Mouse (Mus musculus) heart, postnatal 14 days (tissue): ENCODE results near the gene Atad1. TPM values are rescaled to one million over a fixed set of nuclear protein-coding genes. Genes with fewer than 3 reads are reported as not detected.

Source experiments
- DNase-seq, 2 experiments: peaks; one replicate each; pipeline ENCODE4 v3.0.0; 2021 to 2022
- intact Hi-C: fragments of 180-260 bp; cut with DNase I; formaldehyde crosslinking; loops from one replicate; pipeline ENCODE4 v1.15.1; 2025
- total RNA-seq, 2 experiments: library from RNA; stranded (reverse); gene quantifications; 2 replicates each; pipeline ENCODE4 v1.2.3; 2021

Gene Atad1
- total RNA-seq, 2 experiments from 2014 or later = 68.7 to 72.1 TPM

DNA sequence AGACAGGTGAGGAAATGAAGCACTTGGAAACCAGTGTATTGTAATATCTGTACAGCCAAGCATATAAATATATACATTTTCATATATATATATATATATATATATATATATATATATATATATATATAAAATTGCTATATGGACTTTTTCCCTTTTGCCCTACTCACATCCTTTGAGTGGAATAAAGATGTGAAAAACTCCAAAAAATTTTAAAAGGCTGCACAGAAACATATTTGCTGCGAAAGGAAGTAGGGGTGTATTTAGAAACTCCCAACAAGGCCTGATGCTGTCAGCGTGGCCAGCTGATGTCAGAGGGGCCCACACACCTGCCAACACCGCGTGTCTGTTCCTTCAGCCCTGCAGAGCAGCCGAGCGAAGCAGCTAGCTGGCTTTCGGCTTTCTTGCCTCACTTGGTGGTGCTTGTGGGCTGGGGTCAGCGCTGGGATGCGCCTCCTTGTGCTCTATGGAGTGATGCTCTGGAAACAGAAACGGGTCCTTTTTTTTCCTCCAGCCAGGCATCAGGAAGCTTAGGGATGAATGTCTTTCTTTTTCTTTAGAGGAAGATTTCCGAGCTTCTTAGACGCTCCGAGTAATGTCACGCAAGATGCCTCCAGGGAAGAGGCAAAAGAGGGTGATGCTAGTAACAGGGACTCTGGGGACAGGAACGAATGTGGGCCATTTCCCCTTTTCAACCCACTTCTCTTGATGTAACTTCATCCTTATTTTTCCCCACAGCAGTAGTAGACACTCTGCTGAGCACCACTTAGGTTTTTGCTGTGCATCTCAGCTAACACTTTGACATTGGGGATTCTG, 14.8 kb upstream of the Atad1 start:
- DNase-seq = no peak
- intact Hi-C loops = loop anchor here (2.0 to 10.0 kb wide), 2 partner anchors 42 to 330 kb away; no protein-coding TSS in a partner anchor

DNA sequence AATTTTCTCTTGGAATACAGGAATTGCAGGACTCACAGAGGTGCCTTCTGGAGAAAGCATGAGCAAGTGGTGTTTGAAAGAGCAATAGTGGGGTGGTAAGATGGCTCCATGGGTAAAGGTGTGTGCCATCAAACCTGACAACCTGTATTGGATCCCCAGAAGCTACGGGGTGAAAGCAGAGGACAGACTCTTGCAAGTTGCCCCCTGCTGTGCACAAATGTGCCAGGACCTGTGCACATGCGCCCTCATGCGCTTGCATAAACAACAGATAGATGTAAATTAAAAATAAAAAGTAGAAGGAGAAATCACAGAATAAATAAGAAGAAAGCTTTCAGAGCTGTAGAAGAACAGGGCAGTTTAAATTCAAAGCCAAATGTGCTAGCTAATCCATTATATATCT, 13.8 kb upstream of the Atad1 start:
- DNase-seq = no peak
- intact Hi-C loops = loop anchor here (10.0 kb wide), 1 partner anchor 331 kb away; no protein-coding TSS in a partner anchor

DNA sequence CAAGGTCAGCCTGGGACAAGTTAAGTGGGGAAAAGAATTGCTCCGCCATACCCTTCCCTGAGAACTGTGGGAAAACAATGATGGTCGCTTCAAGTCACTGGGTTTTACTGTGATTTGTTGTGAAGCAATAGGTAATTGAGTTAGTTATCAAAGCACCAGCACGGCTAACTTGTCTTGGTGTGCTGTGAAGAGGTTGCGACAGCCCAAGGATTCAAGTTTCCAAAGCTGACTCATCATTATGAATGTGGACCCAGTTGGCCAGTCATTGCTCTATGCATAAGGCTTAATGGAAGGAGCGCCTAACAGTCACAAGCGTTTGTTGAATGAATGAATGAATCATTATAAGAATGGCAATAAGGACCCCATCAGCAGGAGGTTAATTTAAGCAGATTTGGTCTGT, 12.8 kb upstream of the Atad1 start:
- intact Hi-C loops = loop anchor here (10.0 kb wide), 1 partner anchor 332 kb away; no protein-coding TSS in a partner anchor
- DNase-seq = no peak

DNA sequence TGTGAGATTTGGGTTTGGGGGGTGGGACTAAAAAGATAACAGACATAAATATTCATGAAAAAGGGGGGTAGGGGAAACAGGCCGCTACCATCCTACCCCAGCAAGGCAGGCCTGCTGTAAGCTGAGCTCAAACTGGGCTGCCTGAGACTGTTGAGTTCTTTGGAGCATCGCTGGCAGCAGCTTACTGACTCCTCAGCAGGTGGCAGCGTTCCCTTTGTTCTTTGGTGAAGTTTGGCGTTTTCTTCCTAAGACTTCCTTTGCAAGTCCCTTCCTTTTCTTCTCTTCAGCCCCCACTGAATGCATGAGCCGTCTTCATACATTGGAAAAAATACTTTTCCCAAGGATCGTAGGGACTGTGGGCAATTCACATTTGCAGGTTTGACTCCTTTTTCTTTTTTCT, 9.8 kb upstream of the Atad1 start:
- peak; percentile 37 to 44 for DNase-seq
- intact Hi-C loops = loop anchor here (2.0 kb wide), 1 partner anchor 477 kb away; no protein-coding TSS in a partner anchor

DNA sequence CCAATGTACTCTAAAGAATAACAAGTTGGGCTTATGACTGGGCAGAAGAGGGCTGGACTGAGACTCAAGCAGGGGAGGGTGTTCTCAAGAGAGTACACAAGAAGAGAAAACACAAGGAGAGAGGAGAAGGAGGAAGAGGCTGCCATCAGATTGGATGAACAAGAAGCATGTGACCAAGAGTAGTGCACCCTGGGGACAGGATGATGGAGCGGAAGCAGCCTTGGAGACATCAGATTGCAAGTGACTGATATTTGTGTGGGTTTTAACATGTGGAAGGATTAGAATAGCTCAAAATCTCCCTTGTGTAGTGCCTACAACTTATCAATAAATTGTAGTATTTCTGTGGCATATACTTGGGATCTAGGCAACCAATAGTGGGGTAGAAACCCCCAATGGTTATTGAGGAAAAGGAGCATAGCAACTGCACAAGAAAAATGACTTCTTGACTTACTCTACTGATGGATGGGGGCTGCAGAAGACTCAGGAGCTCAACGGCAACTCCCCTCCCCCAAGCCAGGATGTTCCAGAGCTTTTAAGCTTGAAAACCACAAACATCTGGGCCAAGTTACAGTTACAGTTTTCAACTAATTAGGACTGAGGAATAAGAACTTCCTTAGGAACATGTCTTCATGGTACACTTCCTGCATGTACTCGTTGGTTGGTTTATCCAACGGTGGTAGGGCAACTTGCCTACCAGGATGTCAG, 1.2 kb upstream of the Atad1 start:
- intact Hi-C loops = no loop called here
- no peak for DNase-seq

DNA sequence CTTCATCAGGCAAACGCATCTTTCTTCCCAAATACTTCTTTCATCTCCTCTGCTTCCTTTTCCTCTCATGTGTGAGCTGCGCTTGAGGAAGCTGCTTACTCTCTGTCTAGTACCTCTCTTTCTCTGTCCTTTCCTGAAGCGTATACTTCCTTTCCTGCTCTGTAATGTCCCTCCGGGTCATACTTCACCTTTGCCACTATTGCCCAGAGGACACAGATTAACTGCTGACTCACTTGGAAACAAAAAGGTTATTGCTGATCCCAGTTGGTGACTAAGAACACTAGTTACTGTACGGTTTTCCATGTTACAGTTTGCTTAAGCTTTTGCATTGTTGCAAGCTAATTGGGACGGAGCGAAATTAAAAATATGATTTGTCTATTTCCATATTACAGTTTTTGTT, 1.7 kb downstream of the Atad1 start:
- no peak for DNase-seq

DNA sequence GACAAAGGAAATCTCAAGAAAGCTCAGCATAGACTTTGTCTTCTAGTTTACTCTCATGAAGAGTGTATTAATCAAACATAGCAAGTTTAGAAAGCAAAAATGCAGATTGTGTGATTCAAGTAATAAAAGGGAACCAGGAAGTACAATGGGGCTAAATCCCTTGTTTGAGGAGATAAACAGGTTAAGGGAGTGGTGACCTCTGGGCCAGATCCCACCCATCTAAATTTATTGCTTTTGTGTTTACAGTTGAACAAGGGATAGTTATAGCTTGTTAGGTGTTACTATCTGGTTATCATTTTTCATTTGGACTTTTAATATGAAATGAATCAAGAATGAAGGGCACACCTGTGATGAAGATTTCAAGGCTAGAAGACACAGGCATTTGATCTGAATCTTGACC, 6.7 kb downstream of the Atad1 start:
- intact Hi-C loops = no loop called here
- DNase-seq = no peak

More for the DNA sequence above, 1.7 kb downstream of the Atad1 start:
- intact Hi-C loops = no loop called here

DNA sequence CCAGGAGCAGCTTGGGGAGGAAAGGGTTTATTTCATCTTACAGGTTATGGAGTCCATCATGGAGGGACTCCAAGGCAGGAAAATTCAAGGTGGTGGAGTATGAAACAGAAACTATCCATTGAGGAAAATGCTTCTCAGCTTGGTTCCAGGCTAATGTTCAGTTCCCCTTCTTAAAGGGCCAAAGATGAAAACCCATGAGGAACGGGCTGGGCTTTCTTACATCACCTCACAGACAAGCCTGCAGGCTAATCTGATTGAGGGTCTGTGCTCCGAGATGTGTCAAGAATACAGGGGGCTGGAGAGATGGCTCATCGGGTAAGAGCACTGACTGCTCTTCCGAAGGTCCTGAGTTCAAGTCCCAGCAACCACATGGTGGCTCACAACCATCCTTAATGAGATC, 9.8 kb downstream of the Atad1 start:
- intact Hi-C loops = no loop called here
- no peak for DNase-seq

DNA sequence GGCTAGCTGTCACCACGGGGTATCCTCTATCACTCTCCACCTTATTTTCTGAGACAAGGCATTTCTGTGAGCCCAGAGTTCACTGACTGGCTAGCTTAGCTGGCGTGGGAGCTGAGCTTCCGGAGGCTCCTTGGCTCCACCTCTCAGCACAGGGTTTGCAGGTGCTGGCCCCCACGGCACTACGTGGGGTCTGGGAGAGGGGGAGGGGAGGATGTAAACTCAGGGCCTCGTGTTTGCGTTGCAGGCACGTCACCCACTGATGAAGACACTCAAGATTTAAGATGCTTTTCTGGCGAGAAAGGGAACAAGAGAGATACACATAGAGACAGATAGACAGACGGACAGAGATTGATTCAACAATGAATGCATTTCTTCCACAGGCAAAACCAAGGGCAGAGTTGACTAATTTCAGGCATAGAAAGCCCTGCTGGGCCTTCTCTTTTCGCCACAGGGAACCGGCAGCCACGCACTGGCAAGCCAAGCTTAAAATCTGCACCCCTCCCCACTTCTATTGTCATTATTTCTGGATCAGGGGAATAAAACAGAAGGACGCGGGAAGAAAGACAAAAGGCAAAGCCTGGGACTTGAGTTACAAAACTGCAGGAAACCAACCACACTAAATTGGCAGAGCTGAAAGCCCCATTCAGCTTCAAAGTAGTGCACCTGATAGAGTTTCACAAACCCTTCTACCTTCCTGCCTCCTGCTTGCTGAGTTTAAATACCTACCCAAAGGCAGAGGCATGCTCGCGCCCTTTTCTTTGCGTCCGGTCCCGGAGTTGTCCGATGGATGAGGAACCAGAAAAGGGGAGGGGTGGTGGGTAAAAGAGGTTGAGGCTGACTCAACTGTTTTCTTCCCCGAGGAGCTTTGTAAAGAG, 12.9 kb downstream of the Atad1 start:
- DNase-seq = no peak
- intact Hi-C loops = no loop called here

DNA sequence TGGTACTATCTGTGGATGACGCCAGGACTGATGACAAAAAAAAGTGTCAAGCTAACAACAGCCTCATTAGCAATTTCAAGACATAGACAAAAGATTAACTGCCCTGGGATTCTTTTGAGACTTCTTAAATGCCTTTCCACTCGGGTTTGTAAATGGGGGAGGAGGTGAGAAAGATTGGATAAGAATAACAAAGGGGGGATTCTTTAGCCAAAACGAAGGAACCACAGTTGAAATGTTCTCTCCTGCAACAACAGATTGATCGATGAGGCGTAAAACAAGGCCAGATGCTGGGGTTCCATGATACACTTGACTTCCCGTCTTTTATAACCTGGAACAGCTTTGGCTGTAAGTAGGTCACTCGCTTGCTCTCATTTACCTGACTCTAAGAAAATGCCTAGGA, 15.8 kb downstream of the Atad1 start:
- no peak for DNase-seq
- intact Hi-C loops = no loop called here

DNA sequence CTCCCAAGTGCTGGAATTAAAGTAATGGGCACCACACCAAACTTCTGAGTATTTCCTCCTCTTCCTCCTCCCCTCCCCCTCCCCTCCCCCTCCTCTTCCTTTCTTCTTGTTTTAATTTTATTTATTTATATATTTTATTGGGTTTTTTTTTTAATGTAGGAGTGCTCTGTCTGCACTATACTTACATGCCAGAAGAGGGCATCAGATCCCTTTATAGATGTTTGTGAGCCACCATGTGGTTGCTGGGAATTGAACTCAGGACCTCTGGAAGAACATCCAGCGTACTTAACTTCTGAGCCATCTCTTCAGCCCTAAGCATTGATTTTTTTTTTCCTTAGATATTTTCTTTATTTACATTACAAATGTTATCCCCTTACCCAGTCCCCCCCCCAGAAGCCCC, 19.3 kb downstream of the Atad1 start:
- DNase-seq = no peak
- intact Hi-C loops = no loop called here

DNA sequence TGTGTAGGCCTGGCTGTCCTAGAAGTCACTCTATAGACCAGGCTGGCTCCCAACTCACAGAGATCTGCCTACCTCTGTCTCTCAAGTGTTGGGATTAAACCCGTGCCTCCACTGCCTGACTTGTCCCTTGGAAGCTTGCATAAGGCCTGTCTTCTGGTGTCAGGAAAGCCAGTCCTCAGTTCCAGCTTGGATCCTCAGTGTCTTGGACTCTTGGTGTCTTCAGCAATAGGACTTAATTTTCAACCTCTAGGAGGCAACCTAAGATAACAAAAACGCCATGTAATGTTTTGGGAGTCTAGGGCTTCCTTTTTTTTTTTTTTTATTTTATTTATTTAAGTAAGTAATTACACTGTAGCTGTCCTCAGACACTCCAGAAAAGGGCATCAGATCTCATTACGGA, 22.0 kb downstream of the Atad1 start:
- no peak for DNase-seq
- intact Hi-C loops = loop anchor here (5.0 kb wide), 1 partner anchor 240 kb away; no protein-coding TSS in a partner anchor

DNA sequence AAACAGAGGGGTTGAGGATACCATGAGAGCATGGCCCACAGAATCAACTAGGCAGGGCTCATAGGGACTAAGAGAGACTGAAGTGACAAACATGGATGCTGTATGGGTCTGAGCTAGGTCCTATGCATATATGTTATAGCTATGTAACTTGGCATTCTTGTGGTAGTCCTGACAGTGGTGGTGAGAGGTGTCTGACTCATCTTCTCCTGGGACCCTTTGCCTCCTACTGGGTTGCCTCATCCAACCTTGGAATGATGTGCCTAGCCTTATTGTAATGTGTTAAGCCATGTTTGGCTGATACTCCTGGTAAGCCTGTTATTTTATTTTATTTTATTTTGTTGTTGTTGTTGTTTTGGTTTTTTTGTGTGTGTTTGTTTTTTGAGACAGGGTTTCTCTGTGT, 23.9 kb downstream of the Atad1 start:
- DNase-seq = no peak
- intact Hi-C loops = loop anchor here (1.0 to 5.0 kb wide), 3 partner anchors 242 to 651 kb away; no protein-coding TSS in a partner anchor

DNA sequence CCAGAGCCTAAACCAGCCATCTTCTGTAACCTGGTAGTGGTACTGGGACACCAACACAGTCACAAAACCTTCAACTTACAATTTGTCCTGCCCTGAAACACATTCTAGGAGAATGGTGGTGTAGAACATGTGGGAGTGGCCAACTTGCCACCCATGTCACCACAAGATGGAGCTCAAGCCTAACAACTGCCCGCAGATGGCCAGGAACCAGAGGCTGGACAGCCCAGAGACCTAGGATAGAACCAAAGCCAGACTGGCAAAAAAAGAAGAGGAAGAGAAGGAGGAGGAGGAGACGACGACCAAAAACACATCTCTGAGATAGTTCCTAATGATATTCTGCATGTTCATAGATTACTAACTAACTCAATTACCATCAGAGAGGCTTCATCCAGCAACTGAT, 24.4 kb downstream of the Atad1 start:
- peak; percentile 72 to 85 for DNase-seq
- intact Hi-C loops = loop anchor here (1.0 to 5.0 kb wide), 3 partner anchors 242 to 651 kb away; no protein-coding TSS in a partner anchor

DNA sequence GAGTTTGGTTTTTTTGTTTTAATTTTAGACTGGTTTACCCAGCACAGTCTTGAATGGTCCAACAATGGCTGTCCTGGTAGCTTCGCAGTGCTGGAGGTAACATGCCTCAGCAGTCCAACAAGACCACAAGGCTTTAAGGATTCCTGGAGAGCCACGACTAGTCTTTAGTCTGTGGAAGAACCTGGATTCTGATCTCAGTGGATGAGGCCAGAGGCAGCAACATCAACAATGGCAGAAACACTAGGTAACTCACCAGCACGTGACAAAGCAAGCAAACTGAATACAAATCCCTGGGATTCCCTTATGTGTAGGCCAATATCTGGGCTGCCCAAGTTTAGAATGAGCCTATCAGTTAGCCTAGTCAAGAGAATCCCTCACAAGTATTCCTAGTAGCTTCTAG, 26.1 kb downstream of the Atad1 start:
- intact Hi-C loops = loop anchor here (2.0 kb wide), 1 partner anchor 41 kb away; no protein-coding TSS in a partner anchor

DNA sequence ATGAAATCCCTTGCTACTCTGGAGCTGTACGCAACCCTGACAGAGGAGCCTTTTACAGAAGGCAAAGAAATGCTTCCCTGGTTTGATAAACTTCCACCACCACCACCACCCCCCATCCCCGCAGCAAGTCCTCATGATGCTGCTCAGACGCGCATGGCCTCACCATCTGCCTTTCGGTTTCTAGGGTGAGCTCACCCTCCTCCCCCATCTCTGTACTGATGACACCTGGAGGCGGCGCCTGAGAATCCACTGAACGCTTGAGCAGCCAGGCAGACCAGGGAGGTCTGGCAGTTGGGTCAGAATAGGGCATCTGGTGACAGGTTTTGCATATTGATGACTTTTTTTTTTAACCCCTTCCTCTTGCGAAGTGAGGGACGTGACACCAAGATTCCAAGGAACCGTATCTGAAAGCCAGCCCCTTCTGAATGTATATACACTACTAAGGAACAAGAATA, 27.0 kb downstream of the Atad1 start:
- DNase-seq = peak; percentile 62 to 69
- intact Hi-C loops = loop anchor here (2.0 kb wide), 1 partner anchor 42 kb away; no protein-coding TSS in a partner anchor

More for the DNA sequence above, 26.1 kb downstream of the Atad1 start:
- DNase-seq = no peak

DNA sequence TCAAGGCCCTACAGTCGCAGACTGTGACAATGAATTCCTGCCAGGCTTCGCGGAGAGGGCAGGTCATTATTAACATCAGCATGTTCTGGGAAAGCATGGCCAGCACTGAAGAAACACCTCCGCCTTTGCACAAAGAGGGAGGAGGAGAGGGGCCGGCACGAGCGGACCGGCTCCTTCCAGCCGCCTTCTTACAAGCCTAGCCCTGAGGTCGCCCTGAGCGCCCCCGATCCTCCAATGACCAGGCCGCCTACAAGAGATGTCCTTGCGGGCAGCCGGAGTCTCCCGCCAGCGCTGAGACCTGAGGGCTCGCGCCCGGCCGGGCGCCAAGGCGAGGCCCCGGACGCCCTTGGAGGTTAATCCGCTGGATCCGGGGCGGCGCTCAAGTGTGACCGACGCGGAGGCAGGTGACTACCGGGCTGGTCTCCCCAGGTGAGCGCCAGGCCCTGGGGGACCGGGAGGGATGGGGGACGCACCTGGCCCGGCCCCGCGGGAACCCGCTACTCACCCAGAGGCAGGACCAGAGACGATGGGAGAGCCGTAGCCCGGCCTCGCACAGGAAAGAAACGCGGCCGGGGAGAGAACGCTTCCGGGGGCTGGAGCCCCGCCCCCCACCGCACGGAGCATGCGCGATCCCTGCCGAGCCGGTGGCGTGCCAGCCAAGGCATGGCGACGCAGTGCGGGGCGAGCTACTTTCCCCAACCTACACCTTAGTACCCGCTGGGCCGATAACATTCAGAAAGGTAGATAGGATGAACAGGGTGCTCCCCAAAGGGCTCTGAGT, 27.6 kb downstream of the Atad1 start:
- DNase-seq = peak; percentile 94 to 95
- intact Hi-C loops = loop anchor here (2.0 kb wide), 1 partner anchor 43 kb away; no protein-coding TSS in a partner anchor

DNA sequence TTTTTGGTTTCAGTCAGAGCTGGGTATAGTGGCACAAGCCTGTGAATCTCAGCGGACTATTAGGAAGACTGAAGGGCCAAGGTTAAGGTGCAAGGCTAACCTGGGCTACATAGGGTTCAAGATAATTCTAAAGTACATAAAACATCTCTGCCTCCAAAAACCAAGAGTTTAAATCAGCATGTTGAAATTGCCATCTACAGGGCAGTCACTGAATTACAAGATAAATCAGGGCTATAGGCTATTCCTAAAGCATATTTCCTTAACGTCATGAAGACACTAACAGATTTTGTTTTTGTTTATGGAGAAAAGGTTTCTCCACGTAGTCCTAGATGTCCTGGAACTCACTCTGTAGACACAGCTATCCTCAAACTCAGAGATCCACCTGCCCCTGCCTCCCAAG, 29.3 kb downstream of the Atad1 start:
- DNase-seq = no peak
- intact Hi-C loops = no loop called here

DNA sequence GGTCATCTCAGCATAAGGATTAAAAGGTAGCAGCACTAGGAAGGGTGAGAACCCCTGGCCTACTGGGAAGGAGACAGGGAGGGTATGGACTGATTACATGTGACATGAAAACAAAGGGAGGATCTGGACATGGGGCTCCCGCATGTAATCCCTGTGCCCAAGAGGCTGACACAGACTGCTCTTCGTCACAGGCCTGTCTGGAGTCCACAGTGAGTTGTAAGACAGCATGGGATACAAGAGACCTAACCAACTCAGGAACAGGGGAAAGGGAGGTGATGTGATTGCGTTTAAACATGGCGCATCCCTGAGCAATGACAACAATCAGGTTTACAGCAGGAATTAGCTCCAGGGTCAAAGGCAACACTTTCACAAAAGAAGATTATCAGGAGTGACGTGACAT, 30.6 kb downstream of the Atad1 start:
- intact Hi-C loops = no loop called here
- no peak for DNase-seq
